Mouse (Mus musculus) heart, postnatal 0 days (tissue): ENCODE results near the gene Uhrf1bp1l.

Experiments used
- CTCF ChIP-seq: IDR thresholded peaks from 2 replicates; pipeline ENCODE4 v1.5.1; 2016; ENCODE audit warnings: antibody characterized with exemption, control low read depth, low read depth
- EP300 ChIP-seq: IDR thresholded peaks from 2 replicates; pipeline ENCODE4 v1.6.1; 2016; ENCODE audit warnings: antibody characterized with exemption, low read depth

DNA sequence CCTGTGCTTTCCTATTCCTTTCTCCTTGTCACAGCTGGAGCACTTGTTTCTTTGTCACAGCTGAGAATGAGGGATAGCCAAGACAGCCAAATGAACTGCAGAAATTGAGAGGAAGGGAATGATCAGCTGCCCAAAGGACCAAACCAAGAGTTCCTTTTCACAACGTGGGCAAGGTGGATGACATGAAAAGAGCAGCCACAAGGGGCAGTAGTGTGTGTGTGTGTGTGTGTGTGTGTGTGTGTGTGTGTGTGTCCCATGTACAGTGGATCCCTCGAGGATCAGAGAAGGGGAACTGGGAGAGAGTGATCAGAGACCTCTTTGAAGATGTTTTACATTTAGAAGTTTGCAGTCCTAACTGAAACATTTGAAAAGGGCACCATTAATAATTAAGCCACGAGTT lies 92.7 kb downstream of the Uhrf1bp1l start:
- TF ChIP-seq CTCF, result no peak
- TF ChIP-seq EP300, result no peak
